Mouse (Mus musculus) spleen, adult 2 months (tissue): ENCODE data around the gene Sec16a.

Experiments
- CTCF ChIP-seq: fragments of 200-500 bp; IDR thresholded peaks from 2 replicates; pipeline ENCODE4 v1.5.1; 2011; ENCODE audit warnings: mild to moderate bottlenecking, inconsistent platforms; ENCODE audit not compliant: insufficient read depth, insufficient read length, insufficient replicate concordance; ENCODE audit errors: extremely low read depth
- POLR2A ChIP-seq: fragments of 200-500 bp; IDR thresholded peaks from 2 replicates; pipeline ENCODE4 v1.6.1; 2011; ENCODE audit warnings: low read depth, low read length, inconsistent platforms

DNA sequence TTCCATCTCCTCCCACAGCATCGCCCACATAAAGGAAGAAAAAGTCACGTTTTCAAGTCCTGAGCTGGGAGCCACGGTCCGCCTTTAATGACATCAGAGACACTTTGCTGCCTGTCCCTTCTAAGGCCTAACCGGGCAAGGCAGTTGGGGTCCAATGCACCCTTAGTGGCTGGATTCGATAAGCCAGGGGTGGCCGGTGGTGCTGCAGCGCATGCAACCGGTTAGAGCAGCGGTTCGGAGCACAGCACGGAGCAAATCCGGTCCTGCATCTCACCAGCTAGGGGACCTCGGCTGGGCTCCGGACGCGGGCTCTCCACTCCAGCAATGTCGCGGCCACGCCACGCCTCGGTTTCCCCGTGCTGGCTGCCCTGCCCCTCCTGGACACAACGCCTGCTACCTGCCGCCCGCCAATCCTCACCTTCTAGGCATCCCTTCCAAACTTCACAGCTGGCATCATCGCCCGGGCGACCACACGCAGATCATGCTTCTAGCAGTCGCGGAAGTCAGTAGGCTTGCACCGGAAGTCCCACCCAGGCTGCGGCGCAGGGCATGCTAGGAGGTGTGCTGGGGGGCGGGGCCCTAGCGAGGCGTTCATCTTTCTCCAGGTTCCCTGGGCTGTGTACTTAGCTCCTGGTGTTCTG is 64.8 kb downstream of the Sec16a start, which contains the start of gene Snapc4:
- TF ChIP-seq CTCF, result no peak
- peak; percentile 56 for TF ChIP-seq POLR2A
